Mouse (Mus musculus): ENCODE measurements around the gene Dtd1. TPM values are rescaled to one million over a fixed set of nuclear protein-coding genes. Genes with fewer than 3 reads are reported as not detected.

Dtd1 gene
- polyA plus RNA-seq, 1 experiment from 2014 or later: 35.8 TPM

DNA sequence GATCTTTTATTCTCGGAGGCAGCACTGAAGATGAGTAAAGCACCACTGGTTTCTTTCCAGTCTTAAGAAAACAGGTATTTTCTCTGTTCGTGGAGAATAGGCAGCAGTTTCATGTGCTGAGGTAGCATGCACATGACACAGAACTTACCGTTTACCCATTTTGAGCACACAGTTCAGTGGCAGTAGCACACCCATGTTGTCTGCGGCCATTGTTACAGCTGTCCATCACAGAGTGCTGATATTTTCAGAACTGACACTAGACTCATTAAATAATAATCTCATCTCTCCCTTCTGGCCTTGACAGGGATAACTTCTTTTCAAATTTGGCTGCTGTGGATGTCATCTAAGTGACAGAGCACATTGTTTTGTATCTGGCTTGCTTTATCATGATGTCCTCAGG lies 47.5 kb downstream of the Dtd1 start:
- no peaks in the 10 kb centered on the region for H3K27me3 ChIP-seq (replicated peaks)
- no peak overlapping the region for H3K4me3 ChIP-seq
- 76% methylated on average over 4 of the region's 4 CpGs for WGBS (ENCODE audit: insufficient replicate concordance)
- no peak overlapping the region for H3K4me2 ChIP-seq
- no peaks in the 10 kb centered on the region for H3K4me1 ChIP-seq
- no peak overlapping the region for H3K9ac ChIP-seq
- H3K9me3 ChIP-seq (replicated peaks): no peaks in the 10 kb centered on the region
- ATAC-seq: no peak
- no peaks in the 10 kb centered on the region for H3K36me3 ChIP-seq
- no peak overlapping the region for H3K27ac ChIP-seq

DNA sequence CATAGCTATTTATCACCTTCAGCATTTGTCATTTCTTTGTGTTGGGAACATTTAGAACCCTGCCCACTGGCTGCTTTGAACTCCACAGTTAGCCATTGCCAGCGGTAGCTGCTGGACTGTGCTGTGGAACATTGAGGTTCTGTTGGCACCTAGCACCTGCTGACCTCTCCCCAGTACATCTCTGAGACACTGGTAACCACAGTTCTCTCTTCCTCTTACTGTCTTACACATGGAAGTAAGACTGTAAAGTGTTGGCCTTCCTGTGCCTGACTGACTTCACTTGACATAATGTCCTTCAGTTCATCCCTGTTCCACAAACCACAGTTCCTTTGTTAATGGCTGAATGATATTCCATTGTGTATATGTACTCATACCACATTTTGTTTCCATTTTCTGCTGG lies 50.3 kb downstream of the Dtd1 start:
- H3K36me3 ChIP-seq: no peaks in the 10 kb centered on the region
- no peak overlapping the region for H3K27ac ChIP-seq
- H3K4me3 ChIP-seq: no peak overlapping the region
- H3K9me3 ChIP-seq (replicated peaks): no peaks in the 10 kb centered on the region
- H3K4me1 ChIP-seq: no peaks in the 10 kb centered on the region
- ATAC-seq: no peak
- H3K27me3 ChIP-seq (replicated peaks): no peaks in the 10 kb centered on the region
- 89% methylated on average over 1 of the region's 1 CpGs for WGBS (ENCODE audit: insufficient replicate concordance)
- H3K4me2 ChIP-seq: no peak overlapping the region
- H3K9ac ChIP-seq: no peak overlapping the region

DNA sequence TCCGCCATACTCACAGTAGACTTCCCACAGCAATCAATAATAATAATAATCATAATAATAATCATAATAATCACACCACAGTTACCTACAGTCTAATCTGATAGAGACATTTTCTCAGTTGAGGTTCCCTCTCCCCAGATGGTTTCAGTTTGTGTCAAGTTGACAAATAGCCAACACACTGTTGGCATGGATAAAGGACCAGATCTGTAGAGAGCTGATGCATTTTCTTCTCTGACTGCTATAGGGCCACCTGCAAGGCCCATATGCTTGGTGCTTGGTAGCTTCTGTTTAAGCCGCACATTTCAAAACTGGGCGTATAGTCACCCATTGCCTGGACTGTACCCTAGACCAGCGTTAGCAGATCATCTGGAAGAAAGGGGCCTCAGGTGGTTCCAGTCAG lies 53.1 kb downstream of the Dtd1 start:
- no peaks in the 10 kb centered on the region for H3K27me3 ChIP-seq (replicated peaks)
- no peaks in the 10 kb centered on the region for H3K4me1 ChIP-seq
- no peaks in the 10 kb centered on the region for H3K9me3 ChIP-seq (replicated peaks)
- no peak overlapping the region for H3K4me3 ChIP-seq
- WGBS (ENCODE audit: insufficient replicate concordance): 78% methylated on average over 4 of the region's 4 CpGs
- H3K4me2 ChIP-seq: no peak overlapping the region
- no peak overlapping the region for H3K27ac ChIP-seq
- ATAC-seq: no peak
- H3K9ac ChIP-seq: no peak overlapping the region
- H3K36me3 ChIP-seq: no peaks in the 10 kb centered on the region

- Histone ChIP-seq H3K4me1 (no peaks in the 10 kb centered on the region), H3K27me3 (replicated peaks) (no peaks in the 10 kb centered on the region), H3K36me3 (no peaks in the 10 kb centered on the region), H3K9me3 (replicated peaks) (no peaks in the 10 kb centered on the region), H3K9ac (no peak overlapping the region), H3K27ac (no peak overlapping the region), H3K4me2 (no peak overlapping the region), H3K4me3 (no peak overlapping the region)
- 76% methylated on average over 3 of the region's 3 CpGs for WGBS (ENCODE audit: insufficient replicate concordance)
- ATAC-seq: no peak
These were observed 55.6 kb downstream of the Dtd1 start for GRCm38 (mm10) chr2:144655307-144655706.

- H3K4me2 ChIP-seq: no peak overlapping the region
- no peak for ATAC-seq
- no peak overlapping the region for H3K4me3 ChIP-seq
- 75% methylated on average over 4 of the region's 4 CpGs for WGBS (ENCODE audit: insufficient replicate concordance)
- H3K9ac ChIP-seq: no peak overlapping the region
- no peaks in the 10 kb centered on the region for H3K27me3 ChIP-seq (replicated peaks)
- H3K36me3 ChIP-seq: no peaks in the 10 kb centered on the region
- no peaks in the 10 kb centered on the region for H3K4me1 ChIP-seq
- no peaks in the 10 kb centered on the region for H3K9me3 ChIP-seq (replicated peaks)
- H3K27ac ChIP-seq: no peak overlapping the region
These were observed 68.8 kb downstream of the Dtd1 start for GRCm38 (mm10) chr2:144668507-144668906.

DNA sequence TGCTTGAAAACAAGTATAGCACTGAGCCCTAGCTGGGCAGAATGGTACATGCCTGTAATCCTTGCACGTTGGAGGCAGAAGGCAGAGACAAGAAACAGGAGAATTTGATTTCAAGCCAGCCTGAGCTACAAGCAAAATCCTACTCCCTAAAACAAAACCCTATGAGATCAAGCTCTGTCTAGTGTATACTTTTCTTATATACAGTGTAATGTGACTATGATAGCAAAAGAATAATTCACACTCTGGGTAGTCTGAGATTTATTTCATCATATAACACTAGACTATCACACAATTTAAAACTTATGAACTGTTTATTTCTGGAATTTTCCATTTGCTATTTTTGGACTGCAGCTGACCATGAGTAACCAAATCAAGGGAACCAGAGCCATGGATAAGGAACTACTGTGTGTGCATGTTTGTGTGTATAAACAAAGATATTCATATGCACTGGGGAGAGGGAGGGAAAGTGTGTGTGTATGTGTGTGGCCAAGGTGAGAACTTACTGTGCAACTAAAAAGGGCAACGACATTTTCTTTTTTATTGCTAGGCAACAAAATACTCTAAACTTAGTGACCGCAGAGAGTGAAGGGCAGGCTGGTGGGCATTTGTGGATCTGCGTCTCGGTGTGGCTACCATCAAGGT lies 70.7 kb downstream of the Dtd1 start:
- no peak for ATAC-seq
- no peaks in the 10 kb centered on the region for H3K9me3 ChIP-seq (replicated peaks)
- WGBS (ENCODE audit: insufficient replicate concordance): 84% methylated on average over 5 of the region's 5 CpGs

GRCm38 (mm10) chr2:144672397-144672796 lies 72.7 kb downstream of the Dtd1 start:
- Histone ChIP-seq H3K27me3 (replicated peaks) (no peaks in the 10 kb centered on the region), H3K9ac (no peak overlapping the region), H3K36me3 (no peaks in the 10 kb centered on the region), H3K9me3 (replicated peaks) (no peaks in the 10 kb centered on the region), H3K4me3 (no peak overlapping the region), H3K27ac (no peak overlapping the region), H3K4me1 (no peaks in the 10 kb centered on the region), H3K4me2 (no peak overlapping the region)
- ATAC-seq: no peak
- WGBS (ENCODE audit: insufficient replicate concordance): 72% methylated on average over 5 of the region's 5 CpGs

More for the DNA sequence above, 70.7 kb downstream of the Dtd1 start:
- H3K36me3 ChIP-seq: no peaks in the 10 kb centered on the region
- no peak overlapping the region for H3K9ac ChIP-seq
- no peaks in the 10 kb centered on the region for H3K4me1 ChIP-seq
- no peaks in the 10 kb centered on the region for H3K27me3 ChIP-seq (replicated peaks)
- H3K4me3 ChIP-seq: no peak overlapping the region
- no peak overlapping the region for H3K27ac ChIP-seq
- no peak overlapping the region for H3K4me2 ChIP-seq

DNA sequence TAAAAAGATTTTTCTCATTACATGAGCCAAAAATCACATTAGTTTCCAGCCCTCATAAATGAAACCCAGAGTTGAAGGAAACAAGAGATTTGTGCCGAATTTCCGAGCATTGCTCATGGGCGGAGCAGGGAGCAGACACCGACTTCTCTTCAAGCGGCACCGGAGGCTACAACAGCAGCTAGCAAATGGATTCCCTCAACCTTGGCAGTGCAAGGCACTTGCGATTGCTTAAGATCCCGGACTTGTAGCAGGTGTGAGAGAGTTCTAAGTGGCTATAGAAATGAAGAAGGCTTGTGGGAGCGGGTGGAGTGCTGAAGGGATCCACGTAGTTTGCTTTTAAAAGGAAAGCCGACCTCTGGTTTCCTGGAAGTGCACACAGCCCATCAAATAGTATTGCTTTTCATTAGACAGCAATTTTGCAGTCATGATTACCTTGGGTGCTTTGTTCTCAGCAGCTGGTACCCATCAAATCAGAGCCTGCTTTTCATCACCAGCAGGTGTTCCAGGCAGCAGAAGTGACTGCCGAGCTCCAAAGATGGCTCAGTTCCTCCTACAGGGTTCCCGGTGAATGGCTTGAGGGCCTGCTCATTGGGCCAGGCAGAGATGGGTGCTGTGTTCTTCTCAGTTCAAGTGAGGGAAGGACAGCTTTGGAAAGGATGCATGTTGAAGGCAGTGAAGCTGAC lies 77.0 kb downstream of the Dtd1 start:
- 78% methylated on average over 13 of the region's 13 CpGs for WGBS (ENCODE audit: insufficient replicate concordance)
- no peak overlapping the region for H3K9ac ChIP-seq
- no peak overlapping the region for H3K4me3 ChIP-seq
- no peak overlapping the region for H3K4me2 ChIP-seq
- H3K27me3 ChIP-seq (replicated peaks): no peaks in the 10 kb centered on the region
- ATAC-seq: no peak
- H3K36me3 ChIP-seq: no peaks in the 10 kb centered on the region
- H3K9me3 ChIP-seq (replicated peaks): no peaks in the 10 kb centered on the region
- H3K4me1 ChIP-seq: no peaks in the 10 kb centered on the region
- H3K27ac ChIP-seq: no peak overlapping the region

GRCm38 (mm10) chr2:144677229-144677571 lies 77.5 kb downstream of the Dtd1 start:
- Histone ChIP-seq H3K9ac (no peak overlapping the region), H3K4me2 (no peak overlapping the region), H3K9me3 (replicated peaks) (no peaks in the 10 kb centered on the region), H3K4me1 (no peaks in the 10 kb centered on the region), H3K36me3 (no peaks in the 10 kb centered on the region), H3K27me3 (replicated peaks) (no peaks in the 10 kb centered on the region), H3K27ac (no peak overlapping the region), H3K4me3 (no peak overlapping the region)
- ATAC-seq: no peak
- 81% methylated on average over 2 of the region's 2 CpGs for WGBS (ENCODE audit: insufficient replicate concordance)

GRCm38 (mm10) chr2:144678779-144679178 lies 79.1 kb downstream of the Dtd1 start:
- H3K27ac ChIP-seq: no peak overlapping the region
- no peaks in the 10 kb centered on the region for H3K9me3 ChIP-seq (replicated peaks)
- no peaks in the 10 kb centered on the region for H3K4me1 ChIP-seq
- H3K27me3 ChIP-seq (replicated peaks): no peaks in the 10 kb centered on the region
- H3K4me2 ChIP-seq: no peak overlapping the region
- no peak overlapping the region for H3K9ac ChIP-seq
- no peak overlapping the region for H3K4me3 ChIP-seq
- ATAC-seq: no peak
- H3K36me3 ChIP-seq: no peaks in the 10 kb centered on the region
- WGBS (ENCODE audit: insufficient replicate concordance): 79% methylated on average over 6 of the region's 6 CpGs

DNA sequence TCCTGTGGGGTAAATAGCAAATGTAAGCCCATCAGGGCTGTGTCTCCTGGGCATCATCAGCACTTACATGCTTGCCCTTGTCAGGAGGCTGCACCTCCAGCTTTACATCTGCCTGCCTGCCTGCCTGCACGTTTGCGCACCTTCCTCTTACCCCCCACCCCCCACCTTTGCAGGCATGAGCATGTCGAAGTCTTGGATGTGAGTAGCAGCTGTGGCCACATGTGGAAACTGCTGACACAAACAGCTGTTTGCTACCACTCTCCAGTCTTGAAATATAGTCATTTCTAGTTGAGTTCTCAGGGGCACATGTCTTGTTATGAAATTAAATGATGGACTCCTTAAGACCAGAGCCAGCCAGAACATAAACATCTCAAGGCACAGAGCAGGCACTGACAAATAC lies 79.7 kb downstream of the Dtd1 start:
- Histone ChIP-seq H3K4me1 (no peaks in the 10 kb centered on the region), H3K27ac (no peak overlapping the region)
- WGBS (ENCODE audit: insufficient replicate concordance): 67% methylated on average over 3 of the region's 3 CpGs

GRCm38 (mm10) chr2:144692219-144692732 lies 92.6 kb downstream of the Dtd1 start:
- ATAC-seq: no peak
- Histone ChIP-seq H3K27ac (no peak overlapping the region), H3K4me1 (no peaks in the 10 kb centered on the region), H3K4me3 (no peak overlapping the region), H3K4me2 (no peak overlapping the region), H3K9ac (no peak overlapping the region), H3K36me3 (no peaks in the 10 kb centered on the region), H3K9me3 (replicated peaks) (no peaks in the 10 kb centered on the region), H3K27me3 (replicated peaks) (no peaks in the 10 kb centered on the region)
- WGBS (ENCODE audit: insufficient replicate concordance): 68% methylated on average over 8 of the region's 8 CpGs

More for the DNA sequence above, 79.7 kb downstream of the Dtd1 start:
- Histone ChIP-seq H3K4me3 (no peak overlapping the region), H3K9ac (no peak overlapping the region), H3K4me2 (no peak overlapping the region), H3K9me3 (replicated peaks) (no peaks in the 10 kb centered on the region), H3K27me3 (replicated peaks) (no peaks in the 10 kb centered on the region), H3K36me3 (no peaks in the 10 kb centered on the region)
- no peak for ATAC-seq
